Mouse (Mus musculus): ENCODE results near the gene Gm11549.

GRCm38 (mm10) chr3:36498224-36498623, 23.4 kb downstream of the Gm11549 start:
- no peak for TF ChIP-seq POLR2A (IDR thresholded peaks at IDR 0.05; ENCODE audit: control insufficient read depth, extremely low read depth, insufficient read depth, low read length, poor library complexity)
- no peak for TF ChIP-seq CTCF (IDR thresholded peaks at IDR 0.05; ENCODE audit: borderline replicate concordance, control insufficient read depth, extremely low read depth, insufficient read depth, low read length, poor library complexity)

All from thymus, adult 2 months (tissue).